Mouse (Mus musculus): ENCODE data around the gene Bod1. TPM values are rescaled to one million over a fixed set of nuclear protein-coding genes. Genes with fewer than 3 reads are reported as not detected.

The Bod1 gene
- polyA plus RNA-seq, 1 experiment from 2014 or later = 62.1 TPM

DNA sequence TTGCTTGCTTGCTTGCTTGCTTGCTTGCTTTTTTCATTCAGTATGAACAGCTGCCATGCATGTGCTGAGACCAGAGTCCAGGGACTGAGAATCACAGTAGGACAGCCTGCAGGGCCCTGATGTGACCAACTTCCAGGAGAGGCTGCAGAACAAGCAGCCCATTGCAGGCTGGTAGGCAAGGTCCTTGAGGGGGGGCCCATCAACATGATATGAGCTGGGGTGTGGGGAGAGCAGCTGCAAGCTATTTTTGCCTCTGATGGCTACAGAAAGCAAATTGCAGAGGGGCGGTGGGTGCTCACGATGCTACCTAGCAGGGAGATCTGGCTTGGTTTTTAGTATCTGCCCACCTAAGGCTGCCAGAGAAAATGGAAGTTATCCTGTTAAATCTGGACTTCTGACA, 21.6 kb upstream of the Bod1 start:
- no peak overlapping the region for H3K27ac ChIP-seq (replicated peaks)
- ATAC-seq (ENCODE audit: low FRiP score, low TSS enrichment) (no peak), DNase-seq (ENCODE audit: low spot score) (no peak)
- no peak overlapping the region for H3K4me3 ChIP-seq (ENCODE audit: low read depth, low read length)
- 96% methylated on average over 2 of the region's 2 CpGs for WGBS
- no peaks in the 10 kb centered on the region for H3K27me3 ChIP-seq (ENCODE audit: control insufficient read depth, insufficient read depth, low read length)
- H3K9me3 ChIP-seq (ENCODE audit: control insufficient read depth, low read length) = no peaks in the 10 kb centered on the region
- TF ChIP-seq EP300 (optimal IDR thresholded peaks at IDR 0.05) (no peak), CTCF (IDR thresholded peaks at IDR 0.05; ENCODE audit: low read depth) (no peak)
- no peaks in the 10 kb centered on the region for H3K4me1 ChIP-seq (replicated peaks; ENCODE audit: control insufficient read depth, insufficient read depth)
- H3K36me3 ChIP-seq (ENCODE audit: control insufficient read depth, insufficient read depth, low read length) = no peaks in the 10 kb centered on the region
- no peak overlapping the region for H3K4me2 ChIP-seq (replicated peaks; ENCODE audit: low read depth)
- no peak overlapping the region for H3K9ac ChIP-seq (ENCODE audit: low read length)

- no peak for ATAC-seq (ENCODE audit: low FRiP score, low TSS enrichment)
Observed at GRCm38 (mm10) chr11:31688956-31689355, 17.3 kb upstream of the Bod1 start.

GRCm38 (mm10) chr11:31684913-31685567, 13.4 kb upstream of the Bod1 start:
- WGBS = 73% methylated on average over 9 of the region's 9 CpGs
- TF ChIP-seq EP300 (optimal IDR thresholded peaks at IDR 0.05) = no peak
- H3K4me2 ChIP-seq (replicated peaks; ENCODE audit: low read depth) = no peak overlapping the region
- no peak overlapping the region for H3K27ac ChIP-seq (replicated peaks)
- DNase-seq (ENCODE audit: low spot score) (no peak), ATAC-seq (ENCODE audit: low FRiP score, low TSS enrichment) (no peak)
- H3K27me3 ChIP-seq (ENCODE audit: control insufficient read depth, insufficient read depth, low read length) = no peaks in the 10 kb centered on the region
- no peaks in the 10 kb centered on the region for H3K36me3 ChIP-seq (ENCODE audit: control insufficient read depth, insufficient read depth, low read length)
- H3K4me3 ChIP-seq (ENCODE audit: low read depth, low read length) = no peak overlapping the region
- H3K4me1 ChIP-seq (replicated peaks; ENCODE audit: control insufficient read depth, insufficient read depth) = no peaks in the 10 kb centered on the region
- no peak overlapping the region for H3K9ac ChIP-seq (ENCODE audit: low read length)
- H3K9me3 ChIP-seq (ENCODE audit: control insufficient read depth, low read length) = no peaks in the 10 kb centered on the region

More at GRCm38 (mm10) chr11:31688956-31689355, 17.3 kb upstream of the Bod1 start:
- Histone ChIP-seq H3K4me1 (replicated peaks; ENCODE audit: control insufficient read depth, insufficient read depth) (no peaks in the 10 kb centered on the region), H3K9ac (ENCODE audit: low read length) (no peak overlapping the region), H3K36me3 (ENCODE audit: control insufficient read depth, insufficient read depth, low read length) (no peaks in the 10 kb centered on the region), H3K27me3 (ENCODE audit: control insufficient read depth, insufficient read depth, low read length) (no peaks in the 10 kb centered on the region), H3K4me3 (ENCODE audit: low read depth, low read length) (no peak overlapping the region), H3K9me3 (ENCODE audit: control insufficient read depth, low read length) (no peaks in the 10 kb centered on the region), H3K27ac (replicated peaks) (no peak overlapping the region), H3K4me2 (replicated peaks; ENCODE audit: low read depth) (no peak overlapping the region)
- TF ChIP-seq CTCF (IDR thresholded peaks at IDR 0.05; ENCODE audit: low read depth) (no peak), EP300 (optimal IDR thresholded peaks at IDR 0.05) (no peak)
- WGBS = 62% methylated on average over 4 of the region's 4 CpGs
- no peak for DNase-seq (ENCODE audit: low spot score)

DNA sequence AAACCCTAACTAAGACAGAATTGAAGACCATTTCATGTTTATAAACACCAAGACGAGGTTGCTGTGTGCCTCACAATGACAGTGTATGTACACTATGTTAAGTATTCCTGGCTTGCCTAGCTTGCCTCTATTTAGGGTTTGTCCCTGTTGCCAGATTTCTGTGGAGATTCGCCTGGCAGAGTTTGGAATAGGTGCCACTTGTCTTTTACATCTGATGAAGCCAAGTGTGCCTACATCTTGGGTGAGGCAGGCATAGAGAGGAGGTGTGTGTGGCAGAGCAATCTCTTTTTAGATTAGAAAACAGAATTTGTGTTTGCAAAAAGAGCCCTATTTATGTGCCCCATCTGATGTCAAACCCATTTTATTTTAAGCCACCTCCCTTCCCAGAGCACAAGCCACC, 12.4 kb upstream of the Bod1 start:
- Histone ChIP-seq H3K27me3 (ENCODE audit: control insufficient read depth, insufficient read depth, low read length) (no peaks in the 10 kb centered on the region), H3K27ac (replicated peaks) (no peak overlapping the region), H3K36me3 (ENCODE audit: control insufficient read depth, insufficient read depth, low read length) (no peaks in the 10 kb centered on the region), H3K4me2 (replicated peaks; ENCODE audit: low read depth) (no peak overlapping the region), H3K9ac (ENCODE audit: low read length) (no peak overlapping the region), H3K4me1 (replicated peaks; ENCODE audit: control insufficient read depth, insufficient read depth) (no peaks in the 10 kb centered on the region), H3K9me3 (ENCODE audit: control insufficient read depth, low read length) (no peaks in the 10 kb centered on the region), H3K4me3 (ENCODE audit: low read depth, low read length) (no peak overlapping the region)
- ATAC-seq (ENCODE audit: low FRiP score, low TSS enrichment) (no peak), DNase-seq (ENCODE audit: low spot score) (no peak)
- 67% methylated on average over 2 of the region's 2 CpGs for WGBS
- TF ChIP-seq EP300 (optimal IDR thresholded peaks at IDR 0.05) = no peak
- TF ChIP-seq CTCF (IDR thresholded peaks at IDR 0.05; ENCODE audit: low read depth) = no peak

- Histone ChIP-seq H3K9me3 (ENCODE audit: control insufficient read depth, low read length) (no peaks in the 10 kb centered on the region), H3K9ac (ENCODE audit: low read length) (no peak overlapping the region), H3K36me3 (ENCODE audit: control insufficient read depth, insufficient read depth, low read length) (no peaks in the 10 kb centered on the region), H3K27ac (replicated peaks) (no peak overlapping the region), H3K4me1 (replicated peaks; ENCODE audit: control insufficient read depth, insufficient read depth) (no peaks in the 10 kb centered on the region), H3K4me3 (ENCODE audit: low read depth, low read length) (no peak overlapping the region), H3K4me2 (replicated peaks; ENCODE audit: low read depth) (no peak overlapping the region), H3K27me3 (ENCODE audit: control insufficient read depth, insufficient read depth, low read length) (no peaks in the 10 kb centered on the region)
- ATAC-seq (ENCODE audit: low FRiP score, low TSS enrichment) (no peak), DNase-seq (ENCODE audit: low spot score) (no peak)
- 76% methylated on average over 16 of the region's 16 CpGs for WGBS
- TF ChIP-seq EP300 (optimal IDR thresholded peaks at IDR 0.05) (no peak), CTCF (IDR thresholded peaks at IDR 0.05; ENCODE audit: low read depth) (no peak)
Observed at GRCm38 (mm10) chr11:31679840-31680381, 8.2 kb upstream of the Bod1 start.

DNA sequence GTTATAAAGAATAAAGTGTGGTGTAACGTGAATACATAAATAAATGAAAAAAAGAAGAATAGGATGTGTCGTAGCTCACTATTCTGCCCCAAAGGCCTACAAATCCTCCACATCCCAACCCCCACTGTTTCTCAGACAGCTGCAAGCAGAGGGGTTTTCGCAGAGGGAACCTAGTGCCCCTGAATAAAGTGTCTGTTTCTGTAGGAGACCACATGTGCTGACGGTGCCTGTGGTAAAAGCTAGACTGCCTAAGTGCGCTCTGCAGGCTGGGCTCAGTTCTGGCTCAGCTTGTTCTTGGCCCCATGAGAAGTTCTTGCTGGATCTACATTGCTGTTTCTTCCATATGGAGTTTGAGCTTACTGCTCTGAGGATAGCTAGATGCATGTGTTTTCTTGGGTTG, 5.6 kb upstream of the Bod1 start:
- no peaks in the 10 kb centered on the region for H3K4me1 ChIP-seq (replicated peaks; ENCODE audit: control insufficient read depth, insufficient read depth)
- TF ChIP-seq EP300 (optimal IDR thresholded peaks at IDR 0.05) (no peak), CTCF (IDR thresholded peaks at IDR 0.05; ENCODE audit: low read depth) (no peak)
- no peak overlapping the region for H3K27ac ChIP-seq (replicated peaks)
- DNase-seq (ENCODE audit: low spot score) = no peak
- H3K9ac ChIP-seq (ENCODE audit: low read length) = no peak overlapping the region
- no peaks in the 10 kb centered on the region for H3K36me3 ChIP-seq (ENCODE audit: control insufficient read depth, insufficient read depth, low read length)
- 86% methylated on average over 5 of the region's 5 CpGs for WGBS
- H3K9me3 ChIP-seq (ENCODE audit: control insufficient read depth, low read length) = no peaks in the 10 kb centered on the region
- H3K4me2 ChIP-seq (replicated peaks; ENCODE audit: low read depth) = no peak overlapping the region
- no peak overlapping the region for H3K4me3 ChIP-seq (ENCODE audit: low read depth, low read length)
- no peaks in the 10 kb centered on the region for H3K27me3 ChIP-seq (ENCODE audit: control insufficient read depth, insufficient read depth, low read length)
- ATAC-seq (ENCODE audit: low FRiP score, low TSS enrichment) = no peak
